Mouse (Mus musculus): ENCODE results near the gene Tubb4b. TPM values are rescaled to one million over a fixed set of nuclear protein-coding genes. Genes with fewer than 3 reads are reported as not detected.

Tubb4b gene
- 100 to 1,000 TPM; 295 to 367 TPM for total RNA-seq (2023)

GRCm38 (mm10) chr2:25224492-25224765 is at the start of gene Tubb4b:
Gene Tubb4b (minus strand): TSS chr2:25224702.

GRCm38 (mm10) chr2:25271827-25272511 is 47.5 kb upstream of the Tubb4b start, which contains the start of the genes Ssna1 and Anapc2:
Gene Ssna1 (minus strand): TSS chr2:25272438.
Gene Anapc2 (plus strand): TSS chr2:25272478.

GRCm38 (mm10) chr2:25262291-25262767 is 37.8 kb upstream of the Tubb4b start, which contains the start of gene Tprn:
Gene Tprn (plus strand): TSS chr2:25262618.

DNA sequence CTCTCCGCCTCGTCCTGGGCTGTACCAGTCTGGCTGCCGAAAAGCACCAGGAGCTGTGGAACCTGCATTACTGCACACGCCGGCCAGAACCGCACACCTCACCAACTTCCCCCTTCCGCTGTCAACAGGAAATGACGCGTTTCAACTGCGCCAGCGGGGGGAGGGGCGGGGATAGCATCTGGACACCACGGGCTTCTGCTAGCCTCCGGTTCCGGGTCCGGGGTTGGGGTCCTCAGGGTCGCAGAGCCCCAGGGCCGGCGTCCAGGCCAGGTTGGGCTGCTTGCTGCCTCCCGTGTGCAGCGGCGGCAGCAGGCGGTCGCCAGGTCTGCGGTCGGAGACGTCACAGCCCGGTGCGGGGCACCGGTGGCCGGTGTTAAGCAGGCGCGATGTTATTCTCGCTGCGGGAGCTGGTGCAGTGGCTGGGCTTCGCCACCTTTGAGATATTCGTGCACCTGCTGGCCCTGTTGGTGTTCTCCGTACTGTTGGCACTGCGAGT is 30.8 kb upstream of the Tubb4b start, which contains the start of gene Tmem203:
Gene Tmem203, plus strand, starts transcription at position 156 of the 496 bp plus-strand sequence.

DNA sequence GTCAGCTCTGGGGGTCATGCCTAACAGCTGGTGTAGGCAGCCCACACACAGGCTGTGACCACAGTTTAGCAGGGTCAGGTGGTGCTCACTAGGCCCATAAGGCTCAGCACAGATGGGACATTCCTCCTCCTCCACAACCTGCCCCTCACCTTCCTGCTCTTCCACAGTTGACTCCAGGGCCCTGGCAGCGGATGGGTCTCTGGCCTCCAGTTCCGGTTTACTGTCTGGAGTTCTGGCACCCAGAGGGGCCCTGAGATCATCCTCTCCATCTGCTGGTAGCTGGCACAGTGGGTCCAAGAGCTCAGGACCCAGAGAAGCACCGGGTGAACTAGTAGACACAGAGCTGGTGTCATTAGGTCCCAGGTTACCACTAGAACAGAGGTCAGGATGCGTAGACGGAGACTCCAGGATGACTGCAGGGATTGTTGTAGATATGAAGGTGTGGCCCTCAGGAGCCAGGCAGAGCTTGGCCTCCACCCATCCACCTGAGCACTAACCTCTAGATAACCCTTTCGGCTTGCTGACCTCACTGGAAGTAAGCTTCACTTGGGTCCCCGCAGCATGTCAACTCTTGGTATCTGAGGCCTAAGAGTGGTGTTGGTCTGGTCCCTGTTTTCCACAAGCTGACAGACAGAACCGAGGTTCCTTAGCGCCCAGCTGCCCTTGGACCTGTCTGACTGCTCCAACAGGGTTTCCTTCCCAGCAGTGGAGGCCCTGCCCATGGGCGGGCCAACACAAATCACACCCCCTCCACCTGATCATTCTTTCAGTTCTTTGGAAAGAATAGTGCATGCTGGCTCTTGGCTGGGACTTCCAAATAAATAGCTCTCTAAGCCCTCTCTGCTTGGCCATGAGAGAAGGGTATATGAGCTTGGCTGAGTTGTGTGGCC is 21.9 kb upstream of the Tubb4b start, which contains the start of gene AL732309.1:
Gene AL732309.1, minus strand, starts transcription at position 681 of the 890 bp plus-strand sequence.

GRCm38 (mm10) chr2:25242101-25242506 is 17.6 kb upstream of the Tubb4b start, which contains the start of the genes Rnf208 and Cysrt1:
Gene Rnf208 (plus strand): TSS chr2:25242255.
Gene Cysrt1 (minus strand): TSS chr2:25242452.

GRCm38 (mm10) chr2:25236614-25237013 is 12.1 kb upstream of the Tubb4b start, which contains the start of gene Rnf224:
Gene Rnf224 (minus strand): TSS chr2:25236787.

DNA sequence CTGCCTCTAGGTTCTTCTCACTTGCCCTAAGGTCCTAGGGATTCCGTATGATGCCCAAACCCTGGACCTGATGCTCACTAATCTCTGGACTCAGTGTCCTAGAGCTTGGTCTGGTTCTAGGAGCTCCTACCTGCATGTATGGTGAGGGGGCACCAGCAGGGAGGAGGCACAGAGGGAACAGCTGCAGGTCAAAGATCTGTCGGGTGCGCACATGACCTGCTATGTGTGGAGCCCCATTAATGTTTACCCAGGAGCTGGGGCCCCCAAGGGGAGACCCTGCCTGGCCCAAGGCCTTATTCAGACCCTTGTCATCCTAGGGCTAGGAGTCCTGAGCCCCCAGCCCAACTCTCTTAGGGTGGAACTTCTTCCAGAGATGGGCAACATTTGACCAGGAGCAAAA is 9.5 kb upstream of the Tubb4b start, which contains the start of gene Slc34a3:
Gene Slc34a3, minus strand, starts transcription at position 315 of the 400 bp plus-strand sequence.

GRCm38 (mm10) chr2:25218445-25218844 is 6.1 kb downstream of the Tubb4b start, which contains the start of gene Fam166a:
Gene Fam166a (plus strand): TSS chr2:25218745.

DNA sequence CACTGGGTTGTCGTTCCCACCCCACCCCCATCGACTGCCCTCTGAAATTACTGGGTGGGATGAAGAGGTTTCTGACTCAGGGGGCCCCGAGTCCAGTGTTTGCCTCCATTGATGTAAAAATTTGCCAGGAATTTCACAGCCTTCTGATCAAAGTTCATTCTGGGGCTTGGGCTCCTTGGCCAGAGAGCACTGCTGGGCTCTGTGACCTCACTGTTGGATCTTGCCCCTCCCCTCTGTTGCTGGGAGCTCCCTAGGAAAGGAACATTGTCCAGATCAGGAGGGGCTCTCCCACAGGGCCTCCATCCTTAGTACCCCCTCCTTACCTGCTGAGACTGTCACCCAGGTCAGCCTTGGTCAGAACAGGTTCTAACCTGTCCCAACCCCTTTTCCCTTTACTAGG is 10.1 kb downstream of the Tubb4b start, which contains the start of gene Stpg3:
Gene Stpg3, minus strand, starts transcription at position 194 of the 400 bp plus-strand sequence.

DNA sequence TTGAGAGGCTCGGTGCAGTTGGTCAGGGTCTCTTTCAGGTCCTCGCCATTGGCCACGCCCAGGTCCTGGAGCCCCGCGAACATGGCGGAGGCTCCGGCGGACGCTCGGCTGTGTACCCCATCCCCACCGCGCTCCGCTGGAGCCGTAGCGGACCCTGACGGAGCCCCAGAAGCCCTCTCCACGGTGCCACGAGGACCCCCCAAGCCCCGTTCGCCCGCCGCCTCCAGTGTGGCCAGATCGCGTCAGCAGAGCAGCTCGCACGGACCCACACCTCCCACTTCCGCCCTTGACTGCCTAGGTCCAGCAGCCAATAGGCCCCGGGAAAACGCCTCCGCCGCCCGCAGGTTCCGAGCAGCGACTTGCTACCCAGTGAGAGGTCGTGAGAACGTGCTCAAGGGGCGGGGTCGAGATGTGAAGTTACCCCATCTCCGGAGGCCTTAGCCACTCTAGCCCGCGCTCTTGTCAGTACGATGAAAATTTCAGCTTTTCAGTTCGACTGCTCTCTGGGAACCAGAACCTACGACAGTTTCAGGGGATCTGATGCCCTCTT is 13.3 kb downstream of the Tubb4b start, which contains the start of gene Nelfb:
Gene Nelfb, minus strand, starts transcription at position 369 of the 550 bp plus-strand sequence.

DNA sequence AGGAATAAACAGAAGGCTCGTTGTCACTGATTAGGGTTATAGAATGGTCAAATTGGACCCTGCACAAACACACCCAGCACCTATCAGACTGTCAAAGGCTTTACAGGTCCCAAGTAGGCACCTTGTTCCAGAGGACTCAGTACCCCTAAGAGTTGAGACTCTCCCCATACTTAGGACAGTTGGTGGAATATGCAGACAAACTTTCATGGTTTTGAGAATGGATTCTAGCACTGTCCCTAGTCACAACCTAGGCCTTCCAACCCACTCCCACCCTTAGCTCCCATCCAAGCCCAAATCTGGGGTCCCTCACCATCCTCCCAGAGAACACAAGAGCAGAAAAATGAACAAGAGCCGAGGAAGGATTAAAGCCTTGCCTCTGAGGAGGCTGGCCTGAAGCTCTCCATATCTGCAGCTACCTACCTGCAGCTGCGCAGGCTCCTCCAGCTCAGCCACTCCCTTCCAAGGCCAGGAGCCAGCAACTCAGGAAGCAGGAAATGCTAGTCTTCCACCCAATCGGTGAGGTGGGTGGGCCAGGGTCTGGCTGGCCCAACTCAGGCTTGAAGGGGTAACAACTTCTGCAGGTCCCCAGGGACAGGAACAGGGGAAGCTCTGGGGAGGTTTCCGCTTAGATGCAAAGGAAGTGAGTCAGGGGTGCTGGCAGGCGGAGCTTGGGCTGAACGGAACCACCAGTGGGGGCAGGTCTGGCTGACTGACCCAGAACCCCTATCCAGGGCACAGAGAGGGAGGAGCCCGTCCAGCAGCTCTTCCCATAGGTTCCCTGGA is 28.1 kb downstream of the Tubb4b start, which contains the start of gene Tor4a:
Gene Tor4a, minus strand, starts transcription at position 715 of the 783 bp plus-strand sequence.

GRCm38 (mm10) chr2:25180478-25180903 is 44.0 kb downstream of the Tubb4b start, which contains the start of gene Nrarp:
Gene Nrarp (plus strand): TSS chr2:25180758.

Other genes starting within 250 kb of the Tubb4b start
- gene Mrpl41, start 249.6 kb downstream of the Tubb4b start, total RNA-seq (2023), result 10 to 100 TPM; 21.1 to 21.2 TPM
- 100 to 1,000 TPM; 167 to 204 TPM for gene Pnpla7, start 248.7 kb downstream of the Tubb4b start, total RNA-seq (2023)
- 10 to 100 TPM; 12.8 to 16.5 TPM for gene Nsmf, start 170.3 kb downstream of the Tubb4b start, total RNA-seq (2023)
- gene Entpd8, start 144.4 kb downstream of the Tubb4b start, total RNA-seq (2023), result not detected
- gene Noxa1, start 129.6 kb downstream of the Tubb4b start, total RNA-seq (2023), result not detected
- 1 to 10 TPM in 1 of 2 experiments, under 1 TPM in 1; 0.86 to 1.8 TPM for gene Nrarp, start 43.9 kb downstream of the Tubb4b start, total RNA-seq (2023)
- gene Tor4a, start 27.8 kb downstream of the Tubb4b start, total RNA-seq (2023), result 10 to 100 TPM; 40.2 to 43.9 TPM
- gene Nelfb, start 13.2 kb downstream of the Tubb4b start, total RNA-seq (2023), result 10 to 100 TPM; 54.4 to 55.1 TPM
- gene Stpg3, start 10.1 kb downstream of the Tubb4b start, total RNA-seq (2023), result under 1 TPM in 1 of 2 experiments, not detected in 1; 0.44 TPM
- not detected for gene Fam166a, start 6.0 kb downstream of the Tubb4b start, total RNA-seq (2023)
- gene Slc34a3, start 9.7 kb upstream of the Tubb4b start, total RNA-seq (2023), result not detected
- not detected for gene Rnf224, start 12.1 kb upstream of the Tubb4b start, total RNA-seq (2023)
- under 1 TPM in 1 of 2 experiments, not detected in 1; 0.55 TPM for gene Rnf208, start 17.6 kb upstream of the Tubb4b start, total RNA-seq (2023)
- not detected for gene Cysrt1, start 17.8 kb upstream of the Tubb4b start, total RNA-seq (2023)
- gene AL732309.1, start 22.2 kb upstream of the Tubb4b start, total RNA-seq (2023), result 1 to 10 TPM; 1.2 to 3.4 TPM
- 10 to 100 TPM; 16.7 to 17.8 TPM for gene Tmem203, start 30.7 kb upstream of the Tubb4b start, total RNA-seq (2023)
- gene Tprn, start 37.9 kb upstream of the Tubb4b start, total RNA-seq (2023), result 10 to 100 TPM in 1 of 2 experiments, 1 to 10 TPM in 1; 9.3 to 13.0 TPM
- 10 to 100 TPM; 65.3 to 70.3 TPM for gene Ssna1, start 47.7 kb upstream of the Tubb4b start, total RNA-seq (2023)
- gene Anapc2, start 47.8 kb upstream of the Tubb4b start, total RNA-seq (2023), result 10 to 100 TPM; 67.8 to 79.9 TPM
- gene Tmem210, start 63.4 kb upstream of the Tubb4b start, total RNA-seq (2023), result not detected
- gene Lrrc26, start 65.2 kb upstream of the Tubb4b start, total RNA-seq (2023), result not detected
- not detected for gene Grin1, start 94.5 kb upstream of the Tubb4b start, total RNA-seq (2023)
- 10 to 100 TPM; 35.1 to 42.7 TPM for gene Man1b1, start 107.6 kb upstream of the Tubb4b start, total RNA-seq (2023)
- 10 to 100 TPM; 13.4 to 14.6 TPM for gene Dpp7, start 131.7 kb upstream of the Tubb4b start, total RNA-seq (2023)
- gene Uap1l1, start 141.0 kb upstream of the Tubb4b start, total RNA-seq (2023), result 10 to 100 TPM; 24.1 to 29.2 TPM
- 10 to 100 TPM in 1 of 2 experiments, 1 to 10 TPM in 1; 9.8 to 12.2 TPM for gene Sapcd2, start 147.6 kb upstream of the Tubb4b start, total RNA-seq (2023)
- not detected for gene Entpd2, start 171.2 kb upstream of the Tubb4b start, total RNA-seq (2023)
- 1 to 10 TPM in 1 of 2 experiments, not detected in 1; 1.0 TPM for gene Npdc1, start 174.6 kb upstream of the Tubb4b start, total RNA-seq (2023)
- 10 to 100 TPM; 20.7 to 24.1 TPM for gene Fut7, start 198.6 kb upstream of the Tubb4b start, total RNA-seq (2023)
- gene Abca2, start 204.0 kb upstream of the Tubb4b start, total RNA-seq (2023), result 10 to 100 TPM; 21.7 to 22.3 TPM
- gene Clic3, start 232.1 kb upstream of the Tubb4b start, total RNA-seq (2023), result not detected
- 10 to 100 TPM; 47.2 to 49.2 TPM for gene Paxx, start 236.4 kb upstream of the Tubb4b start, total RNA-seq (2023)
- gene Ptgds, start 245.3 kb upstream of the Tubb4b start, total RNA-seq (2023), result not detected

All from neutrophil, adult 83 days (primary cell).